Mouse (Mus musculus) left cerebral cortex, postnatal 36 days (tissue): ENCODE results near the gene Ndufv1. TPM values are rescaled to one million over a fixed set of nuclear protein-coding genes. Genes with fewer than 3 reads are reported as not detected.
A peak's percentile ranks its signal among the peaks of the same experiment; 100 is the strongest.
"Not testable (repeated sequence)": the region's sequence is repeated elsewhere in the genome, so short reads cannot be mapped to it uniquely, and the experiment has no call there.

Experiments
- DNase-seq, 2 experiments: peaks; one replicate each; pipeline ENCODE4 v3.0.0; 2021 to 2022; ENCODE audit warnings: low spot score in 2 of 2, mixed read lengths in 1 of 2
- intact Hi-C: fragments of 180-260 bp; cut with DNase I; formaldehyde crosslinking; loops from one replicate; pipeline ENCODE4 v1.15.1; 2025
- total RNA-seq, 2 experiments: library from RNA; stranded (reverse); gene quantifications; 2 replicates each; pipeline ENCODE4 v1.2.3; 2021

Gene Ndufv1
- total RNA-seq: 100 to 1,000 TPM; 226 to 259 TPM

- intact Hi-C loops: loop anchor here (2.0 to 10.0 kb wide), 2 partner anchors 68 to 212 kb away; no protein-coding TSS in a partner anchor
- peak; percentile 98 for DNase-seq
Observed at GRCm38 (mm10) chr19:4012432-4013022, at the start of gene Ndufv1. Gene Ndufv1 (minus strand): TSS chr19:4012806.

GRCm38 (mm10) chr19:4060899-4061465, 48.4 kb upstream of the Ndufv1 start:
- no peak for DNase-seq
- intact Hi-C loops: no loop called here

GRCm38 (mm10) chr19:4060044-4060898, 47.7 kb upstream of the Ndufv1 start:
- DNase-seq, intact Hi-C loops: not testable (repeated sequence)

GRCm38 (mm10) chr19:4059069-4059740, 46.6 kb upstream of the Ndufv1 start, which contains the start of gene Gstp3:
Gene Gstp3 (minus strand): TSS chr19:4059569.
- no peak for DNase-seq
- intact Hi-C loops: no loop called here

- no peak for DNase-seq
- intact Hi-C loops: no loop called here
Observed at GRCm38 (mm10) chr19:4058581-4058980, 46.0 kb upstream of the Ndufv1 start.

GRCm38 (mm10) chr19:4057962-4058361, 45.4 kb upstream of the Ndufv1 start:
- intact Hi-C loops: no loop called here
- DNase-seq: no peak

- no peak for DNase-seq
- intact Hi-C loops: no loop called here
Observed at GRCm38 (mm10) chr19:4057389-4057788, 44.8 kb upstream of the Ndufv1 start.

- DNase-seq: no peak
- intact Hi-C loops: no loop called here
Observed at GRCm38 (mm10) chr19:4056727-4057126, 44.1 kb upstream of the Ndufv1 start.

- DNase-seq: no peak
- intact Hi-C loops: no loop called here
Observed at GRCm38 (mm10) chr19:4055947-4056693, 43.5 kb upstream of the Ndufv1 start.

- intact Hi-C loops: no loop called here
- no peak for DNase-seq
Observed at GRCm38 (mm10) chr19:4055216-4055946, 42.8 kb upstream of the Ndufv1 start.

- intact Hi-C loops: no loop called here
- DNase-seq: no peak
Observed at GRCm38 (mm10) chr19:4054613-4055012, 42.0 kb upstream of the Ndufv1 start.

GRCm38 (mm10) chr19:4052516-4053030, 40.0 kb upstream of the Ndufv1 start:
- DNase-seq: no peak
- intact Hi-C loops: no loop called here

GRCm38 (mm10) chr19:4051741-4052515, 39.3 kb upstream of the Ndufv1 start:
- intact Hi-C loops: no loop called here
- peak in 1 of 2 experiments; percentile 25 for DNase-seq

GRCm38 (mm10) chr19:4051016-4051415, 38.4 kb upstream of the Ndufv1 start:
- DNase-seq: no peak
- intact Hi-C loops: no loop called here

GRCm38 (mm10) chr19:4049069-4049468, 36.5 kb upstream of the Ndufv1 start:
- intact Hi-C loops: loop anchor here (5.0 kb wide), 1 partner anchor 48 kb away; the partner anchor contains the start of genes Cdk2ap2 and Pitpnm1
- DNase-seq: not testable (repeated sequence)

GRCm38 (mm10) chr19:4047859-4048258, 35.3 kb upstream of the Ndufv1 start:
- intact Hi-C loops: loop anchor here (1.0 to 5.0 kb wide), 2 partner anchors 29 to 49 kb away; partner anchors contain the start of genes Cdk2ap2 and Pitpnm1
- peak; percentile 46 to 50 for DNase-seq

GRCm38 (mm10) chr19:4046866-4047254, 34.3 kb upstream of the Ndufv1 start:
- intact Hi-C loops: loop anchor here (5.0 kb wide), 1 partner anchor 50 kb away; the partner anchor contains the start of genes Cdk2ap2 and Pitpnm1
- DNase-seq: no peak
